Mouse (Mus musculus) spleen, postnatal 10 days (tissue): ENCODE results near the gene Atoh8.

Source experiments
- DNase-seq, 2 experiments: peaks; one replicate each; pipeline ENCODE4 v3.0.0; 2021 to 2022; ENCODE audit warnings: low spot score in 2 of 2

Gene Atoh8

GRCm38 (mm10) chr6:72254588-72255075 lies 19.3 kb upstream of the Atoh8 start:
- DNase-seq, result no peak

GRCm38 (mm10) chr6:72253911-72254587 lies 18.7 kb upstream of the Atoh8 start:
- no peak for DNase-seq

- no peak for DNase-seq
Measured at GRCm38 (mm10) chr6:72253168-72253567, 17.8 kb upstream of the Atoh8 start.

GRCm38 (mm10) chr6:72252433-72252832 lies 17.1 kb upstream of the Atoh8 start:
- no peak for DNase-seq

- no peak for DNase-seq
Measured at GRCm38 (mm10) chr6:72249981-72250380, 14.6 kb upstream of the Atoh8 start.

GRCm38 (mm10) chr6:72248150-72248914 lies 13.0 kb upstream of the Atoh8 start:
- DNase-seq, result no peak

GRCm38 (mm10) chr6:72246303-72246702 lies 10.9 kb upstream of the Atoh8 start:
- DNase-seq, result no peak

- no peak for DNase-seq
Measured at GRCm38 (mm10) chr6:72244569-72245285, 9.3 kb upstream of the Atoh8 start.

- peak in 1 of 2 experiments; percentile 53 for DNase-seq
Measured at GRCm38 (mm10) chr6:72244144-72244549, 8.8 kb upstream of the Atoh8 start.

GRCm38 (mm10) chr6:72242532-72243320 lies 7.3 kb upstream of the Atoh8 start:
- DNase-seq, result no peak

GRCm38 (mm10) chr6:72241843-72242154 lies 6.4 kb upstream of the Atoh8 start:
- DNase-seq, result no peak

GRCm38 (mm10) chr6:72241133-72241842 lies 5.9 kb upstream of the Atoh8 start:
- no peak for DNase-seq

- DNase-seq, result no peak
Measured at GRCm38 (mm10) chr6:72240042-72240441, 4.7 kb upstream of the Atoh8 start.

GRCm38 (mm10) chr6:72237035-72237434 lies 1.7 kb upstream of the Atoh8 start:
- peak; percentile 75 to 88 for DNase-seq

GRCm38 (mm10) chr6:72235807-72236407 lies 530 bp upstream of the Atoh8 start:
- DNase-seq, result no peak

GRCm38 (mm10) chr6:72234372-72235097 lies 842 bp downstream of the Atoh8 start:
- peak; percentile 21 to 42 for DNase-seq

GRCm38 (mm10) chr6:72233950-72234349 lies 1.4 kb downstream of the Atoh8 start:
- DNase-seq, result no peak

- no peak for DNase-seq
Measured at GRCm38 (mm10) chr6:72232870-72233269, 2.5 kb downstream of the Atoh8 start.

GRCm38 (mm10) chr6:72232411-72232810 lies 3.0 kb downstream of the Atoh8 start:
- DNase-seq, result no peak

GRCm38 (mm10) chr6:72230875-72231274 lies 4.5 kb downstream of the Atoh8 start:
- DNase-seq, result no peak
